Comparison of ENCODE assay signal across 11 mouse cellular contexts in the genomic region with DNA sequence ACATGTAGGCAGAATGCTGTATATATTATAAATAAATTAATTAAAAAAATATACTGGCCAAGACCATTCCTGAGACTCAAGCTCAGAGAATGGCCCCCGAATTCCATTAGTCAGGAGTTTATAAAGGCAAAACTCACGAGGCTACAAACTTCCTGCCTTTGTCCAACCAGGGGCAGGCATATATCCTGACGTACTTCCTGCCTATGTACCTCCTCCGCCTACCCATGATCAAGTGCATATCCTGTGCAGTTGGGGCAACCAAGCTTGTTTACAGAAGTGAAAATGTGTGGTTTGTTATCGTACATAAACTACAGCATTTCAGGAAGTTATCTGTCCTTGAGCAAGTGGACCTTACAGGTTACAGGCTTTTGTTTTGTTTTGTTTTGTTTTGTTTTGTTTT. TPM values are rescaled to one million over a fixed set of nuclear protein-coding genes. Genes with fewer than 3 reads are reported as not detected.
DNase-seq lines count a peak whose midpoint lies in the region; ATAC-seq lines count a peak whose summit lies in the region.
"Had no signal": no experiment of that assay in that cellular context is flagged by ENCODE, and none has a peak within 500 bp of the region (broad histone marks: within the 10 kb centered on the region; RNA-seq: fewer than 3 reads in every experiment).

No protein-coding gene starts in this region.

- peak; percentile 12 to 34 for DNase-seq in heart, adult 9 months (ENCODE audit: low spot score in 2 of 2)
- no peak for DNase-seq in heart, postnatal 25 days (ENCODE audit: low spot score)
- peak; percentile 87 for DNase-seq in CD4-positive helper T cell, adult 2 months (ENCODE audit: low read depth, low spot score)
- no peak for DNase-seq in cerebellum, postnatal 4 days (ENCODE audit: low spot score in 2 of 2)
- no peak for DNase-seq in thymus, postnatal 4 days
- DNase-seq in testis, postnatal 14 days (ENCODE audit: low spot score), result no peak
- DNase-seq: adrenal gland, adult 8-10 months; cerebellum, adult 18-20 months had no signal

- peak; percentile 65 to 86 for ATAC-seq in hematopoietic stem cell, adult 5-6 weeks (replicated peaks in 1 of 2; ENCODE audit: insufficient read depth in 1 of 2, low FRiP score in 2 of 2, low TSS enrichment in 1 of 2, low read depth in 1 of 2, poor library complexity in 2 of 2, severe bottlenecking in 2 of 2)
- peak; percentile 98 for ATAC-seq in monocyte, adult 5-6 weeks (replicated peaks; ENCODE audit: insufficient number of reproducible peaks, low FRiP score, low TSS enrichment, poor library complexity, severe bottlenecking)
- ATAC-seq: forebrain, embryonic 15.5 days had no signal

- intact Hi-C loops in heart, postnatal 25 days (cut with DNase I), result no loop called here

RNA-seq across cellular contexts. Expression of gene Rab11fip4, which starts 32.0 kb away (rescaled TPM):
- under 1 TPM; 0.06 to 0.29 TPM for total RNA-seq in heart, postnatal 25 days (2021)
- total RNA-seq in hematopoietic stem cell, adult 5-6 weeks (2017), result 1.9 and 3.5 TPM in 2 replicates
- 18.7 to 29.0 TPM (median 19.5 TPM) in 3 replicates for total RNA-seq in monocyte, adult 5-6 weeks (2017)

Comparison
In these comparisons a context has a peak if more than half of its experiments do, and no peak if none do; other contexts are left out.
1. DNase-seq: peak in heart, adult 9 months (2 of 2) and CD4-positive helper T cell, adult 2 months (single experiment); none in heart, postnatal 25 days (single experiment), cerebellum, postnatal 4 days (0 of 2), thymus, postnatal 4 days (single experiment) and testis, postnatal 14 days (single experiment).